Mouse (Mus musculus) neural tube, embryonic 11.5 days (tissue): Measurements from ENCODE around the gene Prdm1. TPM values are rescaled to one million over a fixed set of nuclear protein-coding genes. Genes with fewer than 3 reads are reported as not detected.

Experiments used
- ATAC-seq: fragments of 200-750 bp; cut with Nextera tagmentation; 2 replicates; pipeline ENCODE4 v1.8.0; 2017; ENCODE audit warnings: moderate number of reproducible peaks, mild to moderate bottlenecking, moderate TSS enrichment, moderate library complexity; ENCODE audit not compliant: insufficient read depth, low FRiP score, low TSS enrichment
- DNase-seq: peaks from one replicate; pipeline ENCODE4 v3.0.0-alpha.2; 2015; ENCODE audit warnings: low spot score
- H3K27ac ChIP-seq: fragments of 300-500 bp; sonication (generic); 2 replicates; pipeline ENCODE4 v1.5.1; 2014; ENCODE audit warnings: low read depth, mild to moderate bottlenecking, low read length
- H3K27me3 ChIP-seq: fragments of 300-500 bp; sonication (generic); 2 replicates; pipeline ENCODE4 v1.6.1; 2014; ENCODE audit warnings: mild to moderate bottlenecking, low read length, mixed read lengths; ENCODE audit not compliant: control insufficient read depth, insufficient read depth
- H3K36me3 ChIP-seq: fragments of 300-500 bp; sonication (generic); 2 replicates; pipeline ENCODE4 v1.6.1; 2014; ENCODE audit warnings: mild to moderate bottlenecking, low read length, moderate library complexity, mixed read lengths; ENCODE audit not compliant: control insufficient read depth, insufficient read depth
- H3K4me1 ChIP-seq: fragments of 300-500 bp; sonication (generic); 2 replicates; pipeline ENCODE4 v1.6.1; 2014; ENCODE audit warnings: low read length, mixed read lengths; ENCODE audit not compliant: control insufficient read depth, insufficient read depth
- H3K4me2 ChIP-seq: fragments of 300-500 bp; sonication (generic); 2 replicates; pipeline ENCODE4 v1.6.1; 2014; ENCODE audit warnings: low read depth, mild to moderate bottlenecking, moderate library complexity
- H3K4me3 ChIP-seq: fragments of 300-500 bp; sonication (generic); 2 replicates; pipeline ENCODE4 v1.5.1; 2014; ENCODE audit warnings: low read depth, low read length
- H3K9ac ChIP-seq: fragments of 300-500 bp; sonication (generic); 2 replicates; pipeline ENCODE4 v1.6.1; 2014; ENCODE audit warnings: mild to moderate bottlenecking, low read length
- H3K9me3 ChIP-seq: fragments of 300-500 bp; sonication (generic); 2 replicates; pipeline ENCODE4 v1.6.1; 2016; ENCODE audit warnings: low read length; ENCODE audit not compliant: control insufficient read depth
- WGBS: fragments of 180-500 bp; shearing (Covaris S2); extraction: QIAGEN DNeasy Blood & Tissue Kit; methylation state at CpG from one replicate; pipeline ENCODE4 v1.1.7; 2014; 5-methylcytosine and 5-hydroxymethylcytosine counted together
- polyA plus RNA-seq: library from polyadenylated mRNA; unstranded; fragments of >200 nt; fragmentation: Nextera tagmentation; extraction: Ambion mirVana; gene quantifications from 2 replicates; pipeline ENCODE4 v1.2.1, GENCODE M21; 2014

Gene Prdm1
- polyA plus RNA-seq, 1 experiment from 2014 or later: 1.5 TPM

- no peak for ATAC-seq
- H3K27ac ChIP-seq: no peak overlapping the region
- H3K4me2 ChIP-seq: peak overlapping the region; percentile 85
- H3K27me3 ChIP-seq: peaks cover 3% of the 10 kb centered on the region; the same call in 1 of the 2 replicates
- H3K9me3 ChIP-seq: no peaks in the 10 kb centered on the region
- no peaks in the 10 kb centered on the region for H3K36me3 ChIP-seq
- 2% methylated on average over 31 of the region's 31 CpGs for WGBS
- peak; percentile 67 for DNase-seq
- H3K9ac ChIP-seq: no peak overlapping the region
- no peaks in the 10 kb centered on the region for H3K4me1 ChIP-seq
- peak overlapping the region; percentile 51 for H3K4me3 ChIP-seq
These were observed 71.3 kb downstream of the Prdm1 start for GRCm38 (mm10) chr10:44456757-44457595.

- Histone ChIP-seq H3K4me1 (no peaks in the 10 kb centered on the region), H3K9ac (no peak overlapping the region), H3K36me3 (no peaks in the 10 kb centered on the region), H3K27ac (no peak overlapping the region), H3K27me3 (peaks cover 3% of the 10 kb centered on the region; the same call in 1 of the 2 replicates), H3K9me3 (no peaks in the 10 kb centered on the region), H3K4me3 (no peak overlapping the region), H3K4me2 (no peak overlapping the region)
- ATAC-seq (no peak), DNase-seq (no peak)
- WGBS: 81% methylated on average over 4 of the region's 4 CpGs
These were observed 73.5 kb downstream of the Prdm1 start for GRCm38 (mm10) chr10:44454753-44455152.

GRCm38 (mm10) chr10:44454111-44454510 is 74.2 kb downstream of the Prdm1 start:
- Histone ChIP-seq H3K9ac (no peak overlapping the region), H3K4me2 (no peak overlapping the region), H3K4me1 (no peaks in the 10 kb centered on the region), H3K27me3 (peaks cover 3% of the 10 kb centered on the region; the same call in 1 of the 2 replicates), H3K4me3 (no peak overlapping the region), H3K9me3 (no peaks in the 10 kb centered on the region), H3K27ac (no peak overlapping the region), H3K36me3 (no peaks in the 10 kb centered on the region)
- 79% methylated on average over 2 of the region's 2 CpGs for WGBS
- no peak for ATAC-seq
- no peak for DNase-seq

- H3K9ac ChIP-seq: no peak overlapping the region
- no peak overlapping the region for H3K4me2 ChIP-seq
- no peaks in the 10 kb centered on the region for H3K4me1 ChIP-seq
- no peaks in the 10 kb centered on the region for H3K9me3 ChIP-seq
- WGBS: 90% methylated on average over 2 of the region's 2 CpGs
- ATAC-seq (no peak), DNase-seq (no peak)
- no peaks in the 10 kb centered on the region for H3K27me3 ChIP-seq
- H3K27ac ChIP-seq: no peak overlapping the region
- no peak overlapping the region for H3K4me3 ChIP-seq
- no peaks in the 10 kb centered on the region for H3K36me3 ChIP-seq
These were observed 77.5 kb downstream of the Prdm1 start for GRCm38 (mm10) chr10:44450835-44451234.

GRCm38 (mm10) chr10:44450108-44450507 is 78.2 kb downstream of the Prdm1 start:
- no peak for DNase-seq
- H3K9ac ChIP-seq: no peak overlapping the region
- no peak overlapping the region for H3K27ac ChIP-seq
- H3K27me3 ChIP-seq: no peaks in the 10 kb centered on the region
- no peaks in the 10 kb centered on the region for H3K9me3 ChIP-seq
- H3K4me1 ChIP-seq: no peaks in the 10 kb centered on the region
- ATAC-seq: no peak
- H3K4me3 ChIP-seq: no peak overlapping the region
- 83% methylated on average over 13 of the region's 13 CpGs for WGBS
- H3K4me2 ChIP-seq: no peak overlapping the region
- H3K36me3 ChIP-seq: no peaks in the 10 kb centered on the region

GRCm38 (mm10) chr10:44449666-44450065 is 78.6 kb downstream of the Prdm1 start:
- Histone ChIP-seq H3K9ac (no peak overlapping the region), H3K9me3 (no peaks in the 10 kb centered on the region), H3K4me1 (no peaks in the 10 kb centered on the region), H3K4me2 (no peak overlapping the region), H3K36me3 (no peaks in the 10 kb centered on the region), H3K27ac (no peak overlapping the region), H3K27me3 (no peaks in the 10 kb centered on the region), H3K4me3 (no peak overlapping the region)
- WGBS: 65% methylated on average over 5 of the region's 5 CpGs
- no peak for DNase-seq
- no peak for ATAC-seq

GRCm38 (mm10) chr10:44448165-44448564 is 80.1 kb downstream of the Prdm1 start:
- Histone ChIP-seq H3K27me3 (no peaks in the 10 kb centered on the region), H3K36me3 (no peaks in the 10 kb centered on the region), H3K9ac (no peak overlapping the region), H3K27ac (no peak overlapping the region), H3K4me2 (no peak overlapping the region), H3K4me3 (no peak overlapping the region), H3K4me1 (no peaks in the 10 kb centered on the region), H3K9me3 (no peaks in the 10 kb centered on the region)
- ATAC-seq (no peak), DNase-seq (no peak)
- WGBS: 64% methylated on average over 12 of the region's 12 CpGs

GRCm38 (mm10) chr10:44447406-44448139 is 80.7 kb downstream of the Prdm1 start:
- ATAC-seq: no peak
- WGBS: 88% methylated on average over 14 of the region's 14 CpGs
- H3K27me3 ChIP-seq: no peaks in the 10 kb centered on the region

More at GRCm38 (mm10) chr10:44447406-44448139, 80.7 kb downstream of the Prdm1 start:
- no peak for DNase-seq
- Histone ChIP-seq H3K36me3 (no peaks in the 10 kb centered on the region), H3K27ac (no peak overlapping the region), H3K4me1 (no peaks in the 10 kb centered on the region), H3K9me3 (no peaks in the 10 kb centered on the region), H3K9ac (no peak overlapping the region), H3K4me2 (no peak overlapping the region), H3K4me3 (no peak overlapping the region)
